Mouse (Mus musculus) heart, adult 8-10 months (tissue): ENCODE results near the gene Sc5d. TPM values are rescaled to one million over a fixed set of nuclear protein-coding genes. Genes with fewer than 3 reads are reported as not detected.

Experiments used
- total RNA-seq, 4 experiments: library from RNA; stranded (reverse); gene quantifications; 2 replicates each; pipeline ENCODE4 v1.2.4; 2022

Sc5d gene
- total RNA-seq, 4 experiments from 2014 or later: 16.9 to 20.1 (median 19.2) TPM

Other genes with a start within 250 kb of the Sc5d start
- gene Sorl1, start 140.0 kb downstream of the Sc5d start, total RNA-seq: 10 to 100 TPM; 15.1 to 20.9 (median 18.2) TPM
- gene Tecta, start 135.7 kb upstream of the Sc5d start, total RNA-seq: under 1 TPM in 1 of 4 experiments, not detected in 3; 0.13 TPM
- gene Tbcel, start 243.6 kb upstream of the Sc5d start, total RNA-seq: 10 to 100 TPM; 19.8 to 24.7 (median 21.0) TPM